Mouse (Mus musculus): ENCODE data around the gene Stox2. TPM values are rescaled to one million over a fixed set of nuclear protein-coding genes. Genes with fewer than 3 reads are reported as not detected.

Stox2 gene
- polyA plus RNA-seq, 1 experiment from 2014 or later: 11.7 TPM

- Histone ChIP-seq H3K4me3 (ENCODE audit: low read depth, low read length) (no peak overlapping the region), H3K4me2 (no peak overlapping the region), H3K27ac (ENCODE audit: low read depth) (no peak overlapping the region), H3K4me1 (ENCODE audit: insufficient read depth) (no peaks in the 10 kb centered on the region), H3K9ac (no peak overlapping the region), H3K27me3 (ENCODE audit: insufficient read depth, low read length) (no peaks in the 10 kb centered on the region), H3K36me3 (ENCODE audit: insufficient read depth) (peaks cover 7% of the 10 kb centered on the region; the same call in 1 of the 2 replicates), H3K9me3 (ENCODE audit: low read depth, low read length) (no peaks in the 10 kb centered on the region)
- TF ChIP-seq CTCF (IDR thresholded peaks at IDR 0.05; ENCODE audit: low read depth): no peak
- WGBS: 75% methylated on average over 6 of the region's 6 CpGs
- DNase-seq (peak; percentile 58), ATAC-seq (ENCODE audit: insufficient read depth) (no peak)
Measured at GRCm38 (mm10) chr8:47182771-47183558, 263.2 kb downstream of the Stox2 start.

DNA sequence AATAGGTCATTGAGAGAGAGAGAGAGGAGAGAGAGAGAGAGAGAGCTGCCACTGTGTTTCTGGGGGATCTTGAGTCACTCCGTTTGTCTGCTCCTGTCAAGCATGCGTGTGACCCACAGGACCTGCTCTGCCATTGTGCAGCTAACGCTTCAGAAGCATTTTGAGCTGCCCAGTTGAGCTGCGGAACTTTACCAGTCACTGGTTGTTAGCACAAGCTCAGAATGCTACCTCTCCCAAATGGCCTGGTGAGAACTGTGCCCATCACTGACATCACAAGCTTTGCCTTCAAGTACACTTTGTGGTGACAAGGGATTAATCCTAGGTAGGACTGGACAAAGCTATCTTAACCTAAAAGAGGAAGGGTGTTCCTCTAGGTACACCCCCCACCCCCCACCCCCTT, 263.9 kb downstream of the Stox2 start:
- ATAC-seq (ENCODE audit: insufficient read depth) (no peak), DNase-seq (no peak)
- Histone ChIP-seq H3K36me3 (ENCODE audit: insufficient read depth) (peaks cover 7% of the 10 kb centered on the region; the same call in 1 of the 2 replicates), H3K27me3 (ENCODE audit: insufficient read depth, low read length) (no peaks in the 10 kb centered on the region), H3K27ac (ENCODE audit: low read depth) (no peak overlapping the region), H3K4me1 (ENCODE audit: insufficient read depth) (no peaks in the 10 kb centered on the region), H3K9me3 (ENCODE audit: low read depth, low read length) (no peaks in the 10 kb centered on the region), H3K4me2 (no peak overlapping the region), H3K9ac (no peak overlapping the region), H3K4me3 (ENCODE audit: low read depth, low read length) (no peak overlapping the region)
- WGBS: 50% methylated on average over 4 of the region's 4 CpGs
- TF ChIP-seq CTCF (IDR thresholded peaks at IDR 0.05; ENCODE audit: low read depth): no peak

- ATAC-seq (ENCODE audit: insufficient read depth) (peak; percentile 66), DNase-seq (peak; percentile 88)
- WGBS: 43% methylated on average over 18 of the region's 18 CpGs
- H3K4me1 ChIP-seq (ENCODE audit: insufficient read depth): no peaks in the 10 kb centered on the region
- peaks cover 7% of the 10 kb centered on the region; the same call in 1 of the 2 replicates for H3K36me3 ChIP-seq (ENCODE audit: insufficient read depth)
- H3K4me2 ChIP-seq: peak overlapping the region; percentile 2; the same call in 1 of the 2 replicates
- no peak overlapping the region for H3K4me3 ChIP-seq (ENCODE audit: low read depth, low read length)
- H3K27me3 ChIP-seq (ENCODE audit: insufficient read depth, low read length): no peaks in the 10 kb centered on the region
- H3K9ac ChIP-seq: no peak overlapping the region
- no peak overlapping the region for H3K27ac ChIP-seq (ENCODE audit: low read depth)
- H3K9me3 ChIP-seq (ENCODE audit: low read depth, low read length): no peaks in the 10 kb centered on the region
- no peak for TF ChIP-seq CTCF (IDR thresholded peaks at IDR 0.05; ENCODE audit: low read depth)
Measured at GRCm38 (mm10) chr8:47181032-47181698, 265.0 kb downstream of the Stox2 start.

DNA sequence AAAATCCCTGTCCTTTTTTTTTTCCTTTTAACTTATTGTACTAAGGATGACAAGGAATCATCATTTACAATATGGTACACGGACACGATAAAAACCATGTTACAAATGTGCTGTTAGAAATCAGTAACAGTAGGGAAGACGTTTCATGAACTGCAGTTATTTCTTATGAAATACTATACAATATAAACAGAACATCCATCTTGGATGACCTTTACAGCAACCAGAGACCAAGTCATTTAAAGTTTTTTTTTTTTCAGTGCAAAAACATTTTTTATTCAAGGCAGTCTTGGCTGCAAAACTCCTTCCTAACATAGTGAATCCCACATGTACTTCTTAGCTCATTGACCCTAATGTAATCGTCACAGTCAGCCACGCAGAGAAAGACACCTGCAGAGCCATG, 266.0 kb downstream of the Stox2 start:
- Histone ChIP-seq H3K4me3 (ENCODE audit: low read depth, low read length) (no peak overlapping the region), H3K27me3 (ENCODE audit: insufficient read depth, low read length) (no peaks in the 10 kb centered on the region), H3K27ac (ENCODE audit: low read depth) (no peak overlapping the region), H3K9me3 (ENCODE audit: low read depth, low read length) (no peaks in the 10 kb centered on the region), H3K36me3 (ENCODE audit: insufficient read depth) (no peaks in the 10 kb centered on the region), H3K9ac (no peak overlapping the region), H3K4me2 (no peak overlapping the region), H3K4me1 (ENCODE audit: insufficient read depth) (no peaks in the 10 kb centered on the region)
- TF ChIP-seq CTCF (IDR thresholded peaks at IDR 0.05; ENCODE audit: low read depth): no peak
- DNase-seq: peak; percentile 72
- peak; percentile 45; the same call in 1 of the 2 replicates for ATAC-seq (ENCODE audit: insufficient read depth)
- 37% methylated on average over 5 of the region's 5 CpGs for WGBS

DNA sequence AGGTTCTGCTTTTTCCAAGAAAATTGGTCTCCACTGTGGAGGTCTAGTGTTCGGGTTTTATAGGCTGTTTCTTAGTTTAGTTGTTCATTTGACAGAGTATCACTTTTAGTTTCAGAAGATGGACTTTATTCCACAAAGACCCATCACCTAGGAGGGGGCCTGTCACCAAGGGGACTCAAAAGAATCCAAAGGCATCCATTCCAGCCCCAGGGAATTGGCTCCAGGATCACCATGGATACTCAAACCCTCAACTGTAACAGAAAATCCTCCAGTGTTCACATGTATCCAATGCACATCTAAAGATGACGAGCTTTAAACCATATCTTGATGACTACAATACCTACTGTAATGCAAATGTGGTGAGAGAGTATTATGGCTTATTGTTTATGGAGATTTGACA, 267.4 kb downstream of the Stox2 start:
- TF ChIP-seq CTCF (IDR thresholded peaks at IDR 0.05; ENCODE audit: low read depth): no peak
- Histone ChIP-seq H3K27me3 (ENCODE audit: insufficient read depth, low read length) (no peaks in the 10 kb centered on the region), H3K4me3 (ENCODE audit: low read depth, low read length) (no peak overlapping the region), H3K36me3 (ENCODE audit: insufficient read depth) (no peaks in the 10 kb centered on the region), H3K9me3 (ENCODE audit: low read depth, low read length) (no peaks in the 10 kb centered on the region), H3K4me1 (ENCODE audit: insufficient read depth) (no peaks in the 10 kb centered on the region), H3K9ac (no peak overlapping the region), H3K4me2 (no peak overlapping the region), H3K27ac (ENCODE audit: low read depth) (no peak overlapping the region)
- DNase-seq: no peak
- 87% methylated on average over 2 of the region's 2 CpGs for WGBS
- ATAC-seq (ENCODE audit: insufficient read depth): no peak

DNA sequence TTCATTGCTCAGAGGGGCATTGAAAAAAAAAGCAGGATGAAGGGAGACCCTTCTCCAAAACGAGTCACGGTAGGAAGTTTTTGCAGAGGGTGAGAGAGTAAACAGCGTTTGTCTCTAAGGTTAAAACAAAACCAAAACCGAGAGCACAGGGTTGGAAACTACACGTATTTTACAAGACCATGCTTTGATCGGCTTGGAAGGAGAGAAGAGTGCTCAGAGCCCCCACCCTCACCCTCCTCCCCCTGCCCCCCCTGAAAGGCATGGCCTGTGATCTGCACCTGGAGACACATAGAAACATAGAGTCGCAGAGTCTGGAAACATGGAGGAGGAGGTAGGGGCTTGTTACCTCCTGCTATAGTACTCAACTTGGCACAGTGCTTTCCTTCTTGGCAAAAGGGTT, 272.3 kb downstream of the Stox2 start:
- no peaks in the 10 kb centered on the region for H3K27me3 ChIP-seq (ENCODE audit: insufficient read depth, low read length)
- no peaks in the 10 kb centered on the region for H3K36me3 ChIP-seq (ENCODE audit: insufficient read depth)
- no peaks in the 10 kb centered on the region for H3K9me3 ChIP-seq (ENCODE audit: low read depth, low read length)
- no peak overlapping the region for H3K27ac ChIP-seq (ENCODE audit: low read depth)
- 57% methylated on average over 7 of the region's 7 CpGs for WGBS
- no peak overlapping the region for H3K4me2 ChIP-seq
- DNase-seq (no peak), ATAC-seq (ENCODE audit: insufficient read depth) (no peak)
- H3K9ac ChIP-seq: no peak overlapping the region
- no peaks in the 10 kb centered on the region for H3K4me1 ChIP-seq (ENCODE audit: insufficient read depth)
- no peak for TF ChIP-seq CTCF (IDR thresholded peaks at IDR 0.05; ENCODE audit: low read depth)
- H3K4me3 ChIP-seq (ENCODE audit: low read depth, low read length): no peak overlapping the region

GRCm38 (mm10) chr8:47172848-47173247, 273.3 kb downstream of the Stox2 start:
- no peaks in the 10 kb centered on the region for H3K36me3 ChIP-seq (ENCODE audit: insufficient read depth)
- DNase-seq: no peak
- H3K27me3 ChIP-seq (ENCODE audit: insufficient read depth, low read length): no peaks in the 10 kb centered on the region
- H3K4me2 ChIP-seq: no peak overlapping the region
- H3K9ac ChIP-seq: no peak overlapping the region
- no peak overlapping the region for H3K27ac ChIP-seq (ENCODE audit: low read depth)
- H3K4me1 ChIP-seq (ENCODE audit: insufficient read depth): no peaks in the 10 kb centered on the region
- no peak for ATAC-seq (ENCODE audit: insufficient read depth)
- H3K9me3 ChIP-seq (ENCODE audit: low read depth, low read length): no peaks in the 10 kb centered on the region
- TF ChIP-seq CTCF (IDR thresholded peaks at IDR 0.05; ENCODE audit: low read depth): no peak
- WGBS: 58% methylated on average over 10 of the region's 10 CpGs
- no peak overlapping the region for H3K4me3 ChIP-seq (ENCODE audit: low read depth, low read length)
